Mouse (Mus musculus) cortical plate, adult 2 months (tissue): ENCODE measurements around the gene Rhov.

Experiments
- CTCF ChIP-seq: fragments of 200-500 bp; IDR thresholded peaks from 2 replicates; pipeline ENCODE4 v1.5.1; 2011; ENCODE audit warnings: mild to moderate bottlenecking, control low read depth, low read length; ENCODE audit not compliant: insufficient read depth; ENCODE audit errors: extremely low read depth
- POLR2A ChIP-seq: fragments of 200-500 bp; IDR thresholded peaks from 2 replicates; pipeline ENCODE4 v1.6.1; 2011; ENCODE audit warnings: mild to moderate bottlenecking, low read length, control low read depth; ENCODE audit not compliant: insufficient read depth; ENCODE audit errors: extremely low read depth

DNA sequence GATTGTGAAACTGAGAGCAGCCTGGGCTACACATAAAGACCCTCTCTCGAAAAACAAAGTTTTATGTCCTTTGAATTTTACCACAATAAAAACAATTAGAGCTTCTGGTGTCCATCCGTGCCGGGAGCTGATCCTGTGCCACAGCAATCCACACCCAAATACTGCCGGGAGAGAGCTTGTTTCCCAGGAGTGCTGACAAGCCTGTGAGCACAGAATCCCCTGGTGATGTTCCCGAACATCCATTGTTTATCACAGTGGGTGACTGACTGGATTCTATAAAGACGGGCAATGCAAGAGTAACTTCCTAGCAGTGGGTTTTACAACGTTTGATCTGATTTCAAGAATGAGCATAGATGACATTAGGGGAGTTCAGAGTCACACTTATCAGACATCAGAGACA lies 16.1 kb downstream of the Rhov start:
- TF ChIP-seq CTCF (no peak), POLR2A (no peak)
